Mouse (Mus musculus) spleen, adult 2 months (tissue): ENCODE measurements around the gene Cenpi.

ENCODE experiments used
- CTCF ChIP-seq: fragments of 200-500 bp; IDR thresholded peaks from 2 replicates; pipeline ENCODE4 v1.5.1; 2011; ENCODE audit warnings: mild to moderate bottlenecking, inconsistent platforms; ENCODE audit not compliant: insufficient read depth, insufficient read length, insufficient replicate concordance; ENCODE audit errors: extremely low read depth
- POLR2A ChIP-seq: fragments of 200-500 bp; IDR thresholded peaks from 2 replicates; pipeline ENCODE4 v1.6.1; 2011; ENCODE audit warnings: low read depth, low read length, inconsistent platforms

GRCm38 (mm10) chrX:134350205-134350604 is 42.3 kb downstream of the Cenpi start:
- TF ChIP-seq POLR2A, result no peak
- TF ChIP-seq CTCF, result no peak
